Mouse (Mus musculus) CH12.LX (cell line): ENCODE results near the gene Dbh.

Experiments used
- BHLHE40 ChIP-seq: IDR thresholded peaks from 2 replicates; pipeline ENCODE4 v1.6.1; 2011; ENCODE audit warnings: mild to moderate bottlenecking, low read depth, low read length, improper control_type of control experiment
- CTCF ChIP-seq, 2 experiments: IDR thresholded peaks in 1 of 2; conservative IDR thresholded peaks in 1 of 2; 2 replicates each; pipeline ENCODE4 v1.5.1; 2011 to 2012; ENCODE audit warnings: low read depth in 2 of 2, low read length in 2 of 2, improper control_type of control experiment in 1 of 2, inconsistent platforms in 1 of 2, mild to moderate bottlenecking in 1 of 2, moderate library complexity in 1 of 2
- ELF1 ChIP-seq: IDR thresholded peaks from 2 replicates; pipeline ENCODE4 v1.6.1; 2014; ENCODE audit warnings: low read depth, mild to moderate bottlenecking, inconsistent platforms, low read length, improper control_type of control experiment
- MAX ChIP-seq: IDR thresholded peaks from 2 replicates; pipeline ENCODE4 v1.6.1; 2011; ENCODE audit warnings: low read length, improper control_type of control experiment
- MAZ ChIP-seq: IDR thresholded peaks from 2 replicates; pipeline ENCODE4 v1.6.1; 2012; ENCODE audit warnings: low read depth, mild to moderate bottlenecking, inconsistent platforms, low read length, improper control_type of control experiment, moderate library complexity
- MXI1 ChIP-seq: IDR thresholded peaks from 2 replicates; pipeline ENCODE4 v1.6.1; 2011; ENCODE audit warnings: mild to moderate bottlenecking, low read depth, low read length, improper control_type of control experiment
- PAX5 ChIP-seq: IDR thresholded peaks from 2 replicates; pipeline ENCODE4 v1.6.1; 2012; ENCODE audit warnings: low read length, inconsistent platforms, mixed read lengths
- POLR2A ChIP-seq: IDR thresholded peaks from 2 replicates; pipeline ENCODE4 v1.6.1; 2011; ENCODE audit warnings: low read depth, mild to moderate bottlenecking, improper control_type of control experiment, low read length
- SIN3A ChIP-seq: IDR thresholded peaks from 2 replicates; pipeline ENCODE4 v1.6.1; 2012; ENCODE audit warnings: low read length, improper control_type of control experiment, inconsistent platforms

GRCm38 (mm10) chr2:27229481-27230105 is 64.6 kb downstream of the Dbh start:
- TF ChIP-seq PAX5 (no peak), MXI1 (no peak), POLR2A (no peak), MAX (no peak), CTCF (conservative IDR thresholded peaks at IDR 0.05 in 1 of 2, IDR thresholded peaks at IDR 0.05 in 1 of 2; ENCODE audit: low read depth in 2 of 2, low read length in 2 of 2) (no peak), SIN3A (no peak), BHLHE40 (no peak), MAZ (no peak), ELF1 (no peak)
